8 mouse cellular contexts compared by ENCODE assay signal in genomic region chrX:7763631-7764393, GRCm38 (mm10). TPM values are rescaled to one million over a fixed set of nuclear protein-coding genes. Genes with fewer than 3 reads are reported as not detected.
A peak's percentile ranks its signal among the peaks of the same experiment; 100 is the strongest.
DNase-seq lines count a peak whose midpoint lies in the region; ATAC-seq and TF ChIP-seq lines count a peak whose summit lies in the region.
"Had no signal": no experiment of that assay in that cellular context is flagged by ENCODE, and none has a peak within 500 bp of the region (broad histone marks: within the 10 kb centered on the region; RNA-seq: fewer than 3 reads in every experiment).

No protein-coding gene starts in this region.

- peak overlapping the region; percentile 61 for H3K4me2 ChIP-seq in stomach, postnatal 0 days (replicated peaks; ENCODE audit: low read depth)

- no peak for TF ChIP-seq CTCF in stomach, postnatal 0 days (IDR thresholded peaks at IDR 0.05; ENCODE audit: low read depth)

- peak overlapping the region; percentile 35 for H3K27ac ChIP-seq in embryonic facial prominence, embryonic 10.5 days (replicated peaks)
- H3K27ac ChIP-seq in stomach, postnatal 0 days (replicated peaks) = peak overlapping the region; percentile 89; the same call in 1 of the 2 replicates

- peak overlapping the region; percentile 76 for H3K4me3 ChIP-seq in embryonic facial prominence, embryonic 10.5 days
- peak overlapping the region; percentile 54 for H3K4me3 ChIP-seq in stomach, postnatal 0 days (ENCODE audit: low read depth, low read length)

- ATAC-seq in megakaryocyte-erythroid progenitor cell, adult 5-6 weeks (replicated peaks; ENCODE audit: low FRiP score, low TSS enrichment, poor library complexity, severe bottlenecking) = peak; percentile 34
- no peak for ATAC-seq in stomach, postnatal 0 days (ENCODE audit: low FRiP score, low TSS enrichment)

- DNase-seq in 3T3-L1 (ENCODE audit: low read depth, low spot score) = peak; percentile 76
- DNase-seq in CD4-positive helper T cell, adult 2 months (ENCODE audit: low read depth, low spot score) = peak; percentile 37
- DNase-seq in embryonic facial prominence, embryonic 10.5 days (ENCODE audit: low spot score) = peak; percentile 48
- DNase-seq in heart, postnatal 14 days = peak; percentile 22 to 24
- DNase-seq in left cerebral cortex, postnatal 4 days = peak; percentile 8
- peak; percentile 34 for DNase-seq in stomach, postnatal 0 days (ENCODE audit: low spot score)

- H3K9me3 ChIP-seq in embryonic facial prominence, embryonic 10.5 days = 0 out of 2 replicates have a peak, but pooled peaks cover 6% of the 10 kb centered on the region
- H3K9me3 ChIP-seq in stomach, postnatal 0 days (ENCODE audit: control insufficient read depth, low read length) = no peaks in the 10 kb centered on the region

- intact Hi-C loops in heart, postnatal 14 days (cut with DNase I) = no loop called here
- intact Hi-C loops in left cerebral cortex, postnatal 4 days (cut with DNase I) = no loop called here

- peak overlapping the region; percentile 71 for H3K9ac ChIP-seq in stomach, postnatal 0 days (ENCODE audit: low read length)

- H3K36me3 ChIP-seq in embryonic facial prominence, embryonic 10.5 days (replicated peaks) = peaks cover 30% of the 10 kb centered on the region
- H3K36me3 ChIP-seq in stomach, postnatal 0 days (ENCODE audit: control insufficient read depth, insufficient read depth, low read length) = no peaks in the 10 kb centered on the region

- H3K4me1 ChIP-seq in embryonic facial prominence, embryonic 10.5 days = peaks cover 27% of the 10 kb centered on the region
- H3K4me1 ChIP-seq in stomach, postnatal 0 days (replicated peaks; ENCODE audit: control insufficient read depth, insufficient read depth) = no peaks in the 10 kb centered on the region

- no peaks in the 10 kb centered on the region for H3K27me3 ChIP-seq in embryonic facial prominence, embryonic 10.5 days (replicated peaks; ENCODE audit: low read depth, poor library complexity, severe bottlenecking)
- H3K27me3 ChIP-seq in stomach, postnatal 0 days (ENCODE audit: control insufficient read depth, insufficient read depth, low read length) = no peaks in the 10 kb centered on the region

- TF ChIP-seq EP300 in stomach, postnatal 0 days (optimal IDR thresholded peaks at IDR 0.05) = no peak

- 15% methylated on average over 22 of the region's 22 CpGs for WGBS in embryonic facial prominence, embryonic 10.5 days
- WGBS in stomach, postnatal 0 days = 15% methylated on average over 21 of the region's 22 CpGs

RNA-seq across cellular contexts. Expression of gene Tfe3, which starts 1.5 kb away (rescaled TPM):
- 26.8 and 28.3 TPM in 2 replicates for polyA plus RNA-seq in embryonic facial prominence, embryonic 10.5 days (2016; fragmentation: Nextera tagmentation; extraction: Ambion mirVana)
- total RNA-seq in heart, postnatal 14 days (2021) = 10 to 100 TPM; 14.8 to 19.9 TPM
- 10 to 100 TPM; 24.0 to 29.0 TPM for total RNA-seq in left cerebral cortex, postnatal 4 days (2021)
- 33.5 and 36.5 TPM in 2 replicates for total RNA-seq in megakaryocyte-erythroid progenitor cell, adult 5-6 weeks (2014; fragmentation: Nextera tagmentation)
- 10.4 and 15.0 TPM in 2 replicates for total RNA-seq in megakaryocyte-erythroid progenitor cell, adult 5-6 weeks (2017)
- 17.3 and 18.2 TPM in 2 replicates for polyA plus RNA-seq in stomach, postnatal 0 days (2015; fragmentation: Nextera tagmentation; extraction: Ambion mirVana)

RNA-seq across cellular contexts. Expression of gene Ccdc120, which starts 13.1 kb away (rescaled TPM):
- polyA plus RNA-seq in embryonic facial prominence, embryonic 10.5 days (2016; fragmentation: Nextera tagmentation; extraction: Ambion mirVana) = 20.3 and 22.1 TPM in 2 replicates
- total RNA-seq in heart, postnatal 14 days (2021) = 1 to 10 TPM in 1 of 2 experiments, under 1 TPM in 1; 0.74 to 1.2 TPM
- 10 to 100 TPM; 56.2 to 65.4 TPM for total RNA-seq in left cerebral cortex, postnatal 4 days (2021)
- 0.74 and 2.3 TPM in 2 replicates for total RNA-seq in megakaryocyte-erythroid progenitor cell, adult 5-6 weeks (2014; fragmentation: Nextera tagmentation)
- 1.4 and 2.2 TPM in 2 replicates for total RNA-seq in megakaryocyte-erythroid progenitor cell, adult 5-6 weeks (2017)
- polyA plus RNA-seq in stomach, postnatal 0 days (2015; fragmentation: Nextera tagmentation; extraction: Ambion mirVana) = 21.5 and 23.0 TPM in 2 replicates

RNA-seq across cellular contexts. Expression of gene Gripap1, which starts 25.8 kb away (rescaled TPM):
- polyA plus RNA-seq in embryonic facial prominence, embryonic 10.5 days (2016; fragmentation: Nextera tagmentation; extraction: Ambion mirVana) = 42.5 and 45.3 TPM in 2 replicates
- 10 to 100 TPM; 26.1 to 31.7 TPM for total RNA-seq in heart, postnatal 14 days (2021)
- total RNA-seq in left cerebral cortex, postnatal 4 days (2021) = 10 to 100 TPM; 79.8 to 81.2 TPM
- total RNA-seq in megakaryocyte-erythroid progenitor cell, adult 5-6 weeks (2014; fragmentation: Nextera tagmentation) = 64.4 and 98.4 TPM in 2 replicates
- total RNA-seq in megakaryocyte-erythroid progenitor cell, adult 5-6 weeks (2017) = 78.9 and 102 TPM in 2 replicates
- polyA plus RNA-seq in stomach, postnatal 0 days (2015; fragmentation: Nextera tagmentation; extraction: Ambion mirVana) = 20.0 and 20.9 TPM in 2 replicates

RNA-seq across cellular contexts. Expression of gene Praf2, which starts 35.6 kb away (rescaled TPM):
- polyA plus RNA-seq in embryonic facial prominence, embryonic 10.5 days (2016; fragmentation: Nextera tagmentation; extraction: Ambion mirVana) = 73.0 and 73.6 TPM in 2 replicates
- 1 to 10 TPM; 7.0 to 8.0 TPM for total RNA-seq in heart, postnatal 14 days (2021)
- total RNA-seq in left cerebral cortex, postnatal 4 days (2021) = 10 to 100 TPM; 70.0 to 84.0 TPM
- total RNA-seq in megakaryocyte-erythroid progenitor cell, adult 5-6 weeks (2014; fragmentation: Nextera tagmentation) = 4.9 and 8.1 TPM in 2 replicates
- total RNA-seq in megakaryocyte-erythroid progenitor cell, adult 5-6 weeks (2017) = 1.4 and 6.6 TPM in 2 replicates
- 23.8 and 26.0 TPM in 2 replicates for polyA plus RNA-seq in stomach, postnatal 0 days (2015; fragmentation: Nextera tagmentation; extraction: Ambion mirVana)

RNA-seq across cellular contexts. Expression of gene Gm45208, which starts 41.8 kb away (rescaled TPM):
- polyA plus RNA-seq in embryonic facial prominence, embryonic 10.5 days (2016; fragmentation: Nextera tagmentation; extraction: Ambion mirVana) = 0.36 and 0.61 TPM in 2 replicates
- total RNA-seq in heart, postnatal 14 days (2021) = not detected
- total RNA-seq in left cerebral cortex, postnatal 4 days (2021) = under 1 TPM in 1 of 2 experiments, not detected in 1; 0.60 TPM
- total RNA-seq in megakaryocyte-erythroid progenitor cell, adult 5-6 weeks (2014; fragmentation: Nextera tagmentation) = not detected in 2 replicates
- not detected in 2 replicates for total RNA-seq in megakaryocyte-erythroid progenitor cell, adult 5-6 weeks (2017)
- polyA plus RNA-seq in stomach, postnatal 0 days (2015; fragmentation: Nextera tagmentation; extraction: Ambion mirVana) = not detected in 2 replicates
- total RNA-seq: layer of hippocampus, postnatal 10 days had no signal

Comparison
In these comparisons a context has a peak if more than half of its experiments do, and no peak if none do; other contexts are left out.
1. DNase-seq: peak in every context shown above with its lines; median percentile 76 in 3T3-L1; 48 in embryonic facial prominence, embryonic 10.5 days; 37 in CD4-positive helper T cell, adult 2 months; 34 in stomach, postnatal 0 days; 23 in heart, postnatal 14 days; 8 in left cerebral cortex, postnatal 4 days.
2. RNA of gene Ccdc120, which starts 13.1 kb away (total RNA-seq): 56.2 to 65.4 TPM in left cerebral cortex, postnatal 4 days; 0.74 to 2.3 TPM in megakaryocyte-erythroid progenitor cell, adult 5-6 weeks and 0.74 to 1.2 TPM in heart, postnatal 14 days; every median in the first group is over 10 times any median in the second.